Mouse (Mus musculus): ENCODE data around the gene Cpm. TPM values are rescaled to one million over a fixed set of nuclear protein-coding genes. Genes with fewer than 3 reads are reported as not detected.

Cpm gene
- polyA plus RNA-seq, 1 experiment from 2014 or later = 50.7 TPM

DNA sequence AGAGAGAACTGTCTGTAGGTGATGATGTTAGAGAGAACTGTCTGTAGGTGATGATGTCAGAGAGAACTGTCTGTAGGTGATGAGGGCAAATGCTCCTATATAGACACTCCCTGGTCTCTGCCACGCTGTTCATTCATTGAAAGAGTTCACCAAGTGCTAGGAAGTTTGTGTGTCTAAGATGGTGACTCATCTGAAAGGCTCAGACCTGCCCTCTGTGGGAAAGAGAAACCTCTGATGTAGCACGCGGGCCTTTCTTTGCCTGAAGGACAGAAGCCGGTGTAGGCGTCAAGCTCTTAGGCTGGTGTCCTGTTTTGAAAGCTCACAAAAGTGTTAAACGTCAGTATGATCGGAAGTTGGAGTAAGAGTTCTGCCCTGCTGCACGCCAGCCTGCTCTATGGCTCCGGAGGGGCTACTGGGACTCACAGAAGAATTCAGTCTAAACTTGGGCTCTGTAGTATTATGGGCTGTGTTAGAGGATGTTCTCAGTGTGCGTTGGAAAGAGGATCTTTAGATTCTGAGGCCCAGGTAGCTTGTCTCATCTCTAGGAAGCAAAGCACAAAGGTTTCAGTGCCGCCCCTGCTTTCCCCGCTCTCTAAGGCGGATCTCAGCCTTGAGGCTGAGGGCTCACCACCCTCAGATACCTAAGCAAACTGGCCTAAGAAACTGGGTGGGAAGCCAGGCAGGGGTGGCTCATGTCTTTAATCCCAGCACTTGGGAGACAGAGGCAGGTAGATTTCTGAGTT lies 48.4 kb downstream of the Cpm start:
- H3K36me3 ChIP-seq = no peaks in the 10 kb centered on the region
- no peak overlapping the region for H3K4me2 ChIP-seq (replicated peaks)
- 0 out of 2 replicates have a peak overlapping the region, but pooled peaks have one; percentile 24 for H3K27ac ChIP-seq
- H3K9me3 ChIP-seq = no peaks in the 10 kb centered on the region
- no peak overlapping the region for H3K9ac ChIP-seq
- H3K27me3 ChIP-seq (replicated peaks) = no peaks in the 10 kb centered on the region
- 74% methylated on average over 13 of the region's 13 CpGs for WGBS
- no peak overlapping the region for H3K4me3 ChIP-seq (replicated peaks)
- 0 out of 2 replicates have a peak, but pooled peaks cover 9% of the 10 kb centered on the region for H3K4me1 ChIP-seq (replicated peaks)
- ATAC-seq = peak; percentile 60; the same call in 1 of the 2 replicates

- no peak overlapping the region for H3K4me2 ChIP-seq (replicated peaks)
- H3K4me3 ChIP-seq (replicated peaks) = no peak overlapping the region
- H3K9me3 ChIP-seq = no peaks in the 10 kb centered on the region
- no peak overlapping the region for H3K9ac ChIP-seq
- H3K27ac ChIP-seq = no peak overlapping the region
- 0 out of 2 replicates have a peak, but pooled peaks cover 9% of the 10 kb centered on the region for H3K4me1 ChIP-seq (replicated peaks)
- H3K27me3 ChIP-seq (replicated peaks) = no peaks in the 10 kb centered on the region
- WGBS = 56% methylated on average over 5 of the region's 5 CpGs
- no peaks in the 10 kb centered on the region for H3K36me3 ChIP-seq
- no peak for ATAC-seq
Measured at GRCm38 (mm10) chr10:117678357-117678756, 49.1 kb downstream of the Cpm start.

GRCm38 (mm10) chr10:117679029-117679686 lies 49.9 kb downstream of the Cpm start:
- H3K9me3 ChIP-seq = no peaks in the 10 kb centered on the region
- no peak overlapping the region for H3K4me2 ChIP-seq (replicated peaks)
- H3K27ac ChIP-seq = no peak overlapping the region
- H3K36me3 ChIP-seq = 0 out of 2 replicates have a peak, but pooled peaks cover 3% of the 10 kb centered on the region
- H3K9ac ChIP-seq = no peak overlapping the region
- 0 out of 2 replicates have a peak, but pooled peaks cover 9% of the 10 kb centered on the region for H3K4me1 ChIP-seq (replicated peaks)
- ATAC-seq = no peak
- WGBS = 73% methylated on average over 5 of the region's 5 CpGs
- H3K4me3 ChIP-seq (replicated peaks) = no peak overlapping the region
- no peaks in the 10 kb centered on the region for H3K27me3 ChIP-seq (replicated peaks)

GRCm38 (mm10) chr10:117679963-117680473 lies 50.7 kb downstream of the Cpm start:
- Histone ChIP-seq H3K27ac (no peak overlapping the region), H3K36me3 (0 out of 2 replicates have a peak, but pooled peaks cover 3% of the 10 kb centered on the region), H3K9me3 (no peaks in the 10 kb centered on the region), H3K4me3 (replicated peaks) (no peak overlapping the region), H3K27me3 (replicated peaks) (no peaks in the 10 kb centered on the region), H3K9ac (no peak overlapping the region), H3K4me2 (replicated peaks) (no peak overlapping the region), H3K4me1 (replicated peaks) (0 out of 2 replicates have a peak, but pooled peaks cover 9% of the 10 kb centered on the region)
- ATAC-seq = no peak
- WGBS = 90% methylated on average over 14 of the region's 14 CpGs

DNA sequence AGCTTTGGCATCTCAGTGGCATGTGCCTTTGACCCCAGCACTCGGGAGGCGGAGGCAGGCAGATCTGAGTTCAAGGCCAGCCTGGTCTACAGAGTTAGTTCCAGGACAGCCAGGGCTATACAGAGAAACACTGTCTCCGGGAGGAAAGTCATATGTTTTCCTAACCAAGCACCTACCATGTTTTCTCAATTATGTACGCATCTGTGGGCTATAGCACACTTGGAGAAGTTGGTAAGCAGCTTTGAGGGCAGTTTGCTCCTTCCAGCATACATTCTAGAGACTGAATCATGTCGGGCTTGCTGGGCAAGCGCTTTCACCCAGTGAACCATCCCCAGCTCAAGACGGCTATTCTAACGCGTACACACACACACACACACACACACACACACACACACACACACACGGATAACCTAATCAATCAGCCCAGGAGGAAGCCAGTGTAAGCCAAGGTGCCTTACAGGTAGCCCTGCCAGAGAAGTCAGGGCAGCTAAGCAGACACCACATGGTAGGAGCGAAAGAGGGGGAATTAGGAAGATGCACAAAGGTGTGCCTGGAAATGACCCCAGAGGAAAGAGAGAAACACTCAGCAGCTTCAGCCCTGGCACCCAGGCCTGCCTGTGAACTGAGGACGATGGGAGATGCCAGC lies 51.7 kb downstream of the Cpm start:
- 81% methylated on average over 12 of the region's 12 CpGs for WGBS
- Histone ChIP-seq H3K9ac (no peak overlapping the region), H3K4me1 (replicated peaks) (0 out of 2 replicates have a peak, but pooled peaks cover 6% of the 10 kb centered on the region), H3K4me3 (replicated peaks) (no peak overlapping the region), H3K36me3 (0 out of 2 replicates have a peak, but pooled peaks cover 3% of the 10 kb centered on the region), H3K27ac (no peak overlapping the region), H3K4me2 (replicated peaks) (no peak overlapping the region), H3K27me3 (replicated peaks) (no peaks in the 10 kb centered on the region), H3K9me3 (no peaks in the 10 kb centered on the region)
- no peak for ATAC-seq

DNA sequence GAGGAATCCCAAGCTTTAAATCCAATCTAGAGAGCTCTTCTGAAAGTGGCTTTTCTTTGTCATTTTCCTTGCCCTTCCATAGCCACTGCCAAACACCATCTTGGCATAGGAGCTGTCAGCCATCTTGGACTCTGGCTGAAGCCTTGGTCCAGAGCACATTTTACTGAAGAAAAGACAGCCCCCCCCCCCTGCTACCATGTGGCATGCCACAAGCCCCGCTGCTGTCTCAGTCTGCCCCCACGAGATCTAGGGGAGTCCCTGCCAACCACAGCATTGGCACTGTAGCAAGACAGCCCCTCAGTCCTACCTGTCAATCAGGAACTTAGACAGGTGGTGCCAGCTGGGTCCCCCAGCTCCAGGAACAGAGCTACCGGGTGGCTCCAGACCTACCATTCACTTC lies 52.2 kb downstream of the Cpm start:
- Histone ChIP-seq H3K9ac (no peak overlapping the region), H3K4me1 (replicated peaks) (0 out of 2 replicates have a peak, but pooled peaks cover 2% of the 10 kb centered on the region), H3K4me3 (replicated peaks) (no peak overlapping the region), H3K36me3 (0 out of 2 replicates have a peak, but pooled peaks cover 3% of the 10 kb centered on the region), H3K27me3 (replicated peaks) (no peaks in the 10 kb centered on the region), H3K4me2 (replicated peaks) (no peak overlapping the region), H3K9me3 (no peaks in the 10 kb centered on the region), H3K27ac (no peak overlapping the region)
- WGBS = 93% methylated on average over 3 of the region's 3 CpGs
- ATAC-seq = no peak

DNA sequence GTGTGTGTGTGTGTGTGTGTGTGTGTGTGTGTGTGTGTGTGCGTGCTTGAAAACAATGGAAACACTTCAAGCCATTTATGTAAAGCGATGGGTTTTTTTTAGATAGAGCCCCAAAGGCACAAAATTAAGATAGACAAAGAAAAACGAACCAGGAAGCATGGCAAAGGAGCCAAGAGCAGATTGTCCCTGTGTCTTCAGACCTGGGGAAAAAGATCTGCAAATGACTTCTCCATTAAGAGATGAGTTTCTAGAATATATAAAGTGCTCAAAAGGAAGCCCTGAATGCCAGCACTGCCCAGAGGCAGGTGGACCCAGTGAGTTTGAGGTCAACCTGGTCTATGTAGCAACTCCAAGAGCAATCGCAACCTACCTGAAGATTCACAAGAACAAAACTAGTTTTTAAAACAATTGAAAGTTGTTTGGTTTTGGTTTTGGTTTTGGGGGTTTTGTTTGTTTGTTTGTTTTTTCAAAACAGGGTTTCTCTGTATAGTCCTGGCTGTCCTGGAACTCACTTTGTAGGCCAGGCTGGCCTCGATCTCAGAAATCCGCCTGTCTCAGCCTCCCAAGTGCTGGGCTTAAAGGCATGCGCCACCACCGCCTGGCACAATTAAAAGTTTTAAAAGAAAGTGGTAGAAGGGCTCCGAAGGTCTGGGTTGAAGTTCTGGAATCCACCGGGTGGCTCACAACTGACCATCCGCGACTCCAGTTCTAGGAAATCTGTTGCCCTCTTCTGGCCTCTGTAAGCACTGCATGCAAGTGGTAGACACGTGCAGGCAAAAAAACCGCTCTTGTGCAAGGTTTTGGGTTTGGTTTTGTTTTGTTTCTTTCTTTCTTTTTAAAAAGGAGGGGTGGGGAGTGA lies 52.9 kb downstream of the Cpm start:
- H3K4me1 ChIP-seq (replicated peaks) = 0 out of 2 replicates have a peak, but pooled peaks cover 2% of the 10 kb centered on the region
- no peak overlapping the region for H3K9ac ChIP-seq
- H3K4me2 ChIP-seq (replicated peaks) = no peak overlapping the region
- no peak overlapping the region for H3K27ac ChIP-seq
- no peaks in the 10 kb centered on the region for H3K27me3 ChIP-seq (replicated peaks)
- 0 out of 2 replicates have a peak, but pooled peaks cover 3% of the 10 kb centered on the region for H3K36me3 ChIP-seq
- no peak overlapping the region for H3K4me3 ChIP-seq (replicated peaks)
- 69% methylated on average over 14 of the region's 14 CpGs for WGBS
- ATAC-seq = no peak
- no peaks in the 10 kb centered on the region for H3K9me3 ChIP-seq

DNA sequence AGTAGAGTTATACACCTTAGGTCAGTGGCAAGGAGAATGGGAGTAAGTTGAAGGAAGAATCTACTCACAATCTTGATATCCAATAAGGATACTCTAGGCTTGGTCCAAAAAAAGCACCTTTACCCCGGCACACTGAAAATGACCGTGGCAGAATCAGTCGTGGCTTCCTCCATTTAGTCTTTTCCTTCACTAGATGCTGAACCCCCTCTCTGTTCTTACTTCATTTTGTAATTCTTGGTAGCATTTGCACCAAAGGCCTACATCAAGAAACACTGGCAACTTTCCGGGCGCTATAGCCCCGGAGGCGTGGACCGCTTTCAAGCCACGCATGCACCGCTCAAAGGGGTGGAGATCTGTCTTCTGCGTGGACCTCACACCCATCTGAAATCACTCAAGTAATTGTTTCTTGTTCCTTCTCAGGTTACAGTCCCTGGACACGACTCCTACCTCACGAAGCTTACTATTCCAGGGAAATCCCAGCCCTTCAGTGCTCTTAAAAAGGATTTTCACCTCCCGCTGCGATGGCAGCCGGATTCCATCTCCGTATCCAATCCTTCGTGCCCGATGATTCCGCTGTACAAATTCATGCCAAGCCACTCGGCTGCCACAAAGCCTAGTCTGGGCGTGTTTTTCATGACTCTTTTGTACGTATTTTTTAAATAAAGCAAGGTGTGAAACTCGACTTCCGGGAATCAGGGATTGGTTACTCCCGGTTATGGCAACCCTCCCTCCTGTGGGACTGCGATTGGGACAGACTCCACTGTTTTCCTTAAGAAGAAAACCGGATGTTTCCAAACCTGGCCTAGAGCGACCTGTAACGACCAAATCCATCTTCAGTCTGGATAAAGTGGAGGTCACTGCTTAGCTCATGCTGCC lies 53.8 kb downstream of the Cpm start:
- Histone ChIP-seq H3K9ac (no peak overlapping the region), H3K4me3 (replicated peaks) (no peak overlapping the region), H3K27ac (no peak overlapping the region), H3K4me1 (replicated peaks) (no peaks in the 10 kb centered on the region), H3K4me2 (replicated peaks) (no peak overlapping the region), H3K9me3 (no peaks in the 10 kb centered on the region), H3K36me3 (0 out of 2 replicates have a peak, but pooled peaks cover 3% of the 10 kb centered on the region), H3K27me3 (replicated peaks) (no peaks in the 10 kb centered on the region)
- no peak for ATAC-seq
- WGBS = 85% methylated on average over 30 of the region's 30 CpGs

DNA sequence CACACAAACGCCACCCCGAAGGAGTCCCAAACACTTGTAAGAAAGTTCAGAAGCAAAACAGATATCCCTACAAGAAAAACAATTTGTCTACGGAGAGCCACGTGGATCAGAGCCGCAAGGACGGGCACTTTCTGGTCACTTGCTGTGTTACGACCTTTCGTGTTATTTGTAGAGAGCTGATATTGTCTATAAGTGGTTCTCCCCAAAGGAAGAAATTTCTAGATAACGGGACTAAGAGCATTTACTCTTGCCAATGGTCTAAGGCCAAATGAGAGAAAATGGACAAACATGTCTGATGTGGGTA lies 54.4 kb downstream of the Cpm start:
- no peak overlapping the region for H3K27ac ChIP-seq
- no peak overlapping the region for H3K4me3 ChIP-seq (replicated peaks)
- H3K4me1 ChIP-seq (replicated peaks) = no peaks in the 10 kb centered on the region
- 91% methylated on average over 9 of the region's 9 CpGs for WGBS
- no peaks in the 10 kb centered on the region for H3K9me3 ChIP-seq
- no peak overlapping the region for H3K9ac ChIP-seq
- ATAC-seq = no peak
- peaks cover 6% of the 10 kb centered on the region; the same call in 1 of the 2 replicates for H3K36me3 ChIP-seq
- H3K27me3 ChIP-seq (replicated peaks) = no peaks in the 10 kb centered on the region
- H3K4me2 ChIP-seq (replicated peaks) = no peak overlapping the region

GRCm38 (mm10) chr10:117684298-117685170 lies 55.2 kb downstream of the Cpm start:
- peaks cover 9% of the 10 kb centered on the region; the same call in 1 of the 2 replicates for H3K36me3 ChIP-seq
- no peak overlapping the region for H3K4me3 ChIP-seq (replicated peaks)
- H3K4me1 ChIP-seq (replicated peaks) = no peaks in the 10 kb centered on the region
- no peak overlapping the region for H3K9ac ChIP-seq
- ATAC-seq = no peak
- no peaks in the 10 kb centered on the region for H3K27me3 ChIP-seq (replicated peaks)
- WGBS = 84% methylated on average over 19 of the region's 19 CpGs
- H3K27ac ChIP-seq = no peak overlapping the region
- H3K4me2 ChIP-seq (replicated peaks) = no peak overlapping the region
- H3K9me3 ChIP-seq = no peaks in the 10 kb centered on the region
